Mouse (Mus musculus): ENCODE results near the gene Tsc22d1. TPM values are rescaled to one million over a fixed set of nuclear protein-coding genes. Genes with fewer than 3 reads are reported as not detected.
A peak's percentile ranks its signal among the peaks of the same experiment; 100 is the strongest.

The Tsc22d1 gene
- polyA plus RNA-seq, 1 experiment from 2014 or later = 674 TPM

GRCm38 (mm10) chr14:76416366-76417040 lies 1.7 kb downstream of the Tsc22d1 start:
- Histone ChIP-seq H3K4me2 (peak overlapping the region; percentile 96), H3K27ac (peak overlapping the region; percentile 100), H3K9me3 (no peaks in the 10 kb centered on the region), H3K27me3 (no peaks in the 10 kb centered on the region), H3K4me3 (peak overlapping the region; percentile 97), H3K36me3 (peaks cover 23% of the 10 kb centered on the region), H3K4me1 (replicated peaks) (peaks cover 46% of the 10 kb centered on the region), H3K9ac (peak overlapping the region; percentile 100)
- no peak for ATAC-seq (ENCODE audit: low FRiP score)
- WGBS = 42% methylated on average over 27 of the region's 27 CpGs

- Histone ChIP-seq H3K9ac (peak overlapping the region; percentile 100), H3K27me3 (no peaks in the 10 kb centered on the region), H3K4me2 (peak overlapping the region; percentile 96), H3K4me3 (peak overlapping the region; percentile 97), H3K36me3 (peaks cover 26% of the 10 kb centered on the region), H3K27ac (peak overlapping the region; percentile 100; the same call in 1 of the 2 replicates), H3K4me1 (replicated peaks) (peaks cover 51% of the 10 kb centered on the region), H3K9me3 (no peaks in the 10 kb centered on the region)
- no peak for ATAC-seq (ENCODE audit: low FRiP score)
- WGBS = 90% methylated on average over 17 of the region's 17 CpGs
Measured at GRCm38 (mm10) chr14:76417346-76417745, 2.6 kb downstream of the Tsc22d1 start.

GRCm38 (mm10) chr14:76420726-76421125 lies 6.0 kb downstream of the Tsc22d1 start:
- ATAC-seq (ENCODE audit: low FRiP score) = no peak
- peak overlapping the region; percentile 89 for H3K4me2 ChIP-seq
- peak overlapping the region; percentile 43 for H3K4me3 ChIP-seq
- no peak overlapping the region for H3K27ac ChIP-seq
- peaks cover 77% of the 10 kb centered on the region for H3K4me1 ChIP-seq (replicated peaks)
- no peaks in the 10 kb centered on the region for H3K9me3 ChIP-seq
- H3K36me3 ChIP-seq = peaks cover 55% of the 10 kb centered on the region
- peak overlapping the region; percentile 67 for H3K9ac ChIP-seq
- no peaks in the 10 kb centered on the region for H3K27me3 ChIP-seq
- 25% methylated on average over 7 of the region's 7 CpGs for WGBS

GRCm38 (mm10) chr14:76421162-76421561 lies 6.4 kb downstream of the Tsc22d1 start:
- peaks cover 60% of the 10 kb centered on the region for H3K36me3 ChIP-seq
- peak overlapping the region; percentile 89 for H3K4me2 ChIP-seq
- no peaks in the 10 kb centered on the region for H3K27me3 ChIP-seq
- no peaks in the 10 kb centered on the region for H3K9me3 ChIP-seq
- no peak for ATAC-seq (ENCODE audit: low FRiP score)
- peaks cover 82% of the 10 kb centered on the region for H3K4me1 ChIP-seq (replicated peaks)
- H3K9ac ChIP-seq = peak overlapping the region; percentile 67
- peak overlapping the region; percentile 43 for H3K4me3 ChIP-seq
- H3K27ac ChIP-seq = no peak overlapping the region
- 75% methylated on average over 4 of the region's 4 CpGs for WGBS

- Histone ChIP-seq H3K36me3 (peaks cover 58% of the 10 kb centered on the region), H3K27ac (0 out of 2 replicates have a peak overlapping the region, but pooled peaks have one; percentile 52), H3K4me1 (replicated peaks) (peaks cover 62% of the 10 kb centered on the region), H3K27me3 (no peaks in the 10 kb centered on the region), H3K9me3 (no peaks in the 10 kb centered on the region), H3K4me3 (no peak overlapping the region), H3K4me2 (no peak overlapping the region), H3K9ac (no peak overlapping the region)
- ATAC-seq (ENCODE audit: low FRiP score) = no peak
- 93% methylated on average over 7 of the region's 7 CpGs for WGBS
Measured at GRCm38 (mm10) chr14:76425422-76425821, 10.7 kb downstream of the Tsc22d1 start.

- no peak; the same call in 1 of the 2 replicates for ATAC-seq (ENCODE audit: low FRiP score)
- peak overlapping the region; percentile 52 for H3K27ac ChIP-seq
- no peaks in the 10 kb centered on the region for H3K27me3 ChIP-seq
- peaks cover 59% of the 10 kb centered on the region for H3K4me1 ChIP-seq (replicated peaks)
- no peak overlapping the region for H3K4me2 ChIP-seq
- H3K9me3 ChIP-seq = no peaks in the 10 kb centered on the region
- H3K4me3 ChIP-seq = no peak overlapping the region
- no peak overlapping the region for H3K9ac ChIP-seq
- H3K36me3 ChIP-seq = peaks cover 63% of the 10 kb centered on the region
- WGBS = 75% methylated on average over 21 of the region's 21 CpGs
Measured at GRCm38 (mm10) chr14:76425986-76426530, 11.3 kb downstream of the Tsc22d1 start.

- H3K36me3 ChIP-seq = peaks cover 53% of the 10 kb centered on the region
- H3K4me2 ChIP-seq = no peak overlapping the region
- H3K9ac ChIP-seq = no peak overlapping the region
- no peak for ATAC-seq (ENCODE audit: low FRiP score)
- 90% methylated on average over 2 of the region's 2 CpGs for WGBS
- H3K27me3 ChIP-seq = no peaks in the 10 kb centered on the region
- peaks cover 40% of the 10 kb centered on the region for H3K4me1 ChIP-seq (replicated peaks)
- no peak overlapping the region for H3K4me3 ChIP-seq
- no peak overlapping the region for H3K27ac ChIP-seq
- H3K9me3 ChIP-seq = no peaks in the 10 kb centered on the region
Measured at GRCm38 (mm10) chr14:76428855-76429254, 14.1 kb downstream of the Tsc22d1 start.

- Histone ChIP-seq H3K9me3 (no peaks in the 10 kb centered on the region), H3K4me3 (no peak overlapping the region), H3K27ac (no peak overlapping the region), H3K4me1 (replicated peaks) (peaks cover 28% of the 10 kb centered on the region), H3K9ac (no peak overlapping the region), H3K4me2 (no peak overlapping the region), H3K36me3 (peaks cover 38% of the 10 kb centered on the region), H3K27me3 (no peaks in the 10 kb centered on the region)
- ATAC-seq (ENCODE audit: low FRiP score) = no peak
- 85% methylated on average over 4 of the region's 4 CpGs for WGBS
Measured at GRCm38 (mm10) chr14:76431918-76432317, 17.2 kb downstream of the Tsc22d1 start.

- WGBS = 72% methylated on average over 7 of the region's 7 CpGs
- no peak for ATAC-seq (ENCODE audit: low FRiP score)
- Histone ChIP-seq H3K4me2 (no peak overlapping the region), H3K4me3 (no peak overlapping the region), H3K36me3 (peaks cover 38% of the 10 kb centered on the region), H3K27me3 (no peaks in the 10 kb centered on the region), H3K4me1 (replicated peaks) (peaks cover 31% of the 10 kb centered on the region), H3K9ac (no peak overlapping the region), H3K9me3 (no peaks in the 10 kb centered on the region), H3K27ac (no peak overlapping the region)
Measured at GRCm38 (mm10) chr14:76432369-76432768, 17.6 kb downstream of the Tsc22d1 start.

- H3K27ac ChIP-seq = no peak overlapping the region
Measured at GRCm38 (mm10) chr14:76432816-76433215, 18.1 kb downstream of the Tsc22d1 start.

GRCm38 (mm10) chr14:76442160-76442559 lies 27.4 kb downstream of the Tsc22d1 start:
- no peak overlapping the region for H3K27ac ChIP-seq
- H3K9me3 ChIP-seq = no peaks in the 10 kb centered on the region
- ATAC-seq (ENCODE audit: low FRiP score) = no peak
- no peak overlapping the region for H3K9ac ChIP-seq
- 89% methylated on average over 10 of the region's 10 CpGs for WGBS
- H3K4me2 ChIP-seq = no peak overlapping the region
- peaks cover 6% of the 10 kb centered on the region for H3K4me1 ChIP-seq (replicated peaks)
- no peaks in the 10 kb centered on the region for H3K27me3 ChIP-seq
- H3K36me3 ChIP-seq = peaks cover 41% of the 10 kb centered on the region
- H3K4me3 ChIP-seq = no peak overlapping the region

More at GRCm38 (mm10) chr14:76432816-76433215, 18.1 kb downstream of the Tsc22d1 start:
- H3K4me2 ChIP-seq = no peak overlapping the region
- WGBS = 90% methylated on average over 8 of the region's 8 CpGs
- H3K9me3 ChIP-seq = no peaks in the 10 kb centered on the region
- no peak overlapping the region for H3K4me3 ChIP-seq
- no peaks in the 10 kb centered on the region for H3K27me3 ChIP-seq
- no peak for ATAC-seq (ENCODE audit: low FRiP score)
- no peak overlapping the region for H3K9ac ChIP-seq
- H3K36me3 ChIP-seq = peaks cover 37% of the 10 kb centered on the region
- peaks cover 31% of the 10 kb centered on the region for H3K4me1 ChIP-seq (replicated peaks)

GRCm38 (mm10) chr14:76448987-76449386 lies 34.2 kb downstream of the Tsc22d1 start:
- peaks cover 13% of the 10 kb centered on the region for H3K36me3 ChIP-seq
- WGBS = 76% methylated on average over 4 of the region's 4 CpGs
- H3K4me1 ChIP-seq (replicated peaks) = peaks cover 26% of the 10 kb centered on the region
- no peaks in the 10 kb centered on the region for H3K9me3 ChIP-seq
- no peak overlapping the region for H3K4me2 ChIP-seq
- no peak overlapping the region for H3K4me3 ChIP-seq
- H3K9ac ChIP-seq = no peak overlapping the region
- no peak overlapping the region for H3K27ac ChIP-seq
- no peak for ATAC-seq (ENCODE audit: low FRiP score)
- H3K27me3 ChIP-seq = no peaks in the 10 kb centered on the region

GRCm38 (mm10) chr14:76451011-76451410 lies 36.2 kb downstream of the Tsc22d1 start:
- H3K4me1 ChIP-seq (replicated peaks) = peaks cover 30% of the 10 kb centered on the region
- H3K36me3 ChIP-seq = peaks cover 10% of the 10 kb centered on the region
- no peak for ATAC-seq (ENCODE audit: low FRiP score)
- no peak overlapping the region for H3K9ac ChIP-seq
- H3K9me3 ChIP-seq = no peaks in the 10 kb centered on the region
- peak overlapping the region; percentile 48 for H3K27ac ChIP-seq
- no peaks in the 10 kb centered on the region for H3K27me3 ChIP-seq
- no peak overlapping the region for H3K4me3 ChIP-seq
- no peak overlapping the region for H3K4me2 ChIP-seq
- 84% methylated on average over 6 of the region's 6 CpGs for WGBS
